Mouse (Mus musculus): ENCODE data around the gene Cdk15. TPM values are rescaled to one million over a fixed set of nuclear protein-coding genes. Genes with fewer than 3 reads are reported as not detected.

Cdk15 gene
- polyA plus RNA-seq, 2 experiments from 2014 or later = not detected

DNA sequence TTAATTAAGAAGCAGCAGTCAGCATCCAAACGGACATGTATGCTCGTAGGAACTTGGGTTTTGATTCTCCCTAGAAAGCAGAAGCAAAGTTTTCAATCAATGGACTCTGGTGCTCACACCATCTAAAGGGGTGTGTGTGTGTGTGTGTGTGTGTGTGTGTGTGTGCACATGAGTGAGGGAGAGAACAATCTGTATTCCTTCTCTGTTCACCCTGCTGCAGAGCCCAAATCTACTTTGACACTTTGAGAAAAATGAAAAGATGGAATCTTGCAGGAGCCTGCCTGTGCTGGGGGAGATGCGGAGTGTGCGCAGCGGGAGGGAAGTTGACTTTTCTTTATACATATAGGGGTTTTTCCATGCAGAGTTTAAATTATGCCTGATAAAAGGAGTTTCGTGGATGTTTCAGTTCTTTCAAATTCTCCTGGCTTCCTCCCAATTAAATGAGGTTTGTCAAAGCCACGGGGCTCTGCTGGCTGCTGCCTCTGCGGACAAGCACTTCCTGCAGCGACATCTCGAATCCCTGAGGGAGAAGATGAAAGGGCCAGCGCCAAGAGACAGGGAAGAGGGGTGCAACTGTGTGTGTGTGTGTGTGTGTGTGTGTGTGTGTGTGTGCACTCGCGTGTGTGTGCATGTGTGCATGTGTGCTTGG is 76.2 kb downstream of the Cdk15 start:
- no peak for ATAC-seq

DNA sequence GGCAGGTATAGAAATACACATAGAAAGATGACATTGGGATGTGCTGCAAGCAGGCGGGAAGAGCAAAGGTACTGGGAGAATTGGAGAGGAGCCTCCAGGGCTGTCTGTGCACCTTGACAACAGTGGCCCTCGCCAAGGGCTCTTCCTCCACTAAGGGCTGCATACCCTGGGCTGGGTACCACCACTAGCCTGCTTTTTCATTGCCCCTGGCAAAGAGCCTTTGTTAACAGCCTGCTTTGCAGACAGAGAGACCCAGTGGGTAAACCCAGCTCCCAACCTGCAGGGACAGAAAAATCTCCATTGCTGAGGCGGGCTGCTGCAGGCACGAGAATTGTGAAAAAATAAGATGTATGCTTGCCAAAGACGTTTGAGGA is 76.7 kb downstream of the Cdk15 start:
- ATAC-seq = no peak

DNA sequence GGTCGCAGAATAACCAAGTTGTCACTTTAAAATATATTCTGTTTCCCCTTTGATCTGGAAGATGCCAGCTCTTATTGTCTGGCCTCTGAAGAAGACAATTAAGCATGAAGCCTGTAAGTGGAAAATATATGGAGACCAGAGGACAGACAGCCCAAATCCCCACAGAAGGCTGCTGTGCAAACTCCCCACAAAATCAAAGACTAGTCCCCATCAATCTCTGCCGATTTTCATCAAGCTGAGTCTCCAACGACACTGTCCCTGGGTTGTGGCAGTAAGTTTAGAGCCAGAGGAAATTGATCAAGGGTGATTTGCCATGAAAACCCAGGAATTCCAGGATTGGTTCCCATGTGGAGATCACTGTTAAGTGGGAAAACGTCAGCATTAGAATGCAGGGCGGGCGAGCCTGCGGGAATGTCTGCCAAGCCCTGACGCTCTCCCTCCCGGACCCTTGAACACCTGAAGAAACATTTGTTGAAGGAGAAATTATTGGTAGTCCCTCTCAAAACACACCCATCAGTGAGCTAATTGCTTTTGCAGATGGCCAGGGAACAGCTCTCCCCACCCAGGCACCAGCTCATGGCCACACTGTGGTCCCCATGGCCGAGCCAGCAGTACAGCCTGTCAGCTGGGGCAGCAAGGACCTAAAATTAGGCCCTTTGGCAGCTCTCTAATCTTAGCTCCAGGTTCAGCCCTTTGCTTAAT is 77.3 kb downstream of the Cdk15 start:
- ATAC-seq = no peak

DNA sequence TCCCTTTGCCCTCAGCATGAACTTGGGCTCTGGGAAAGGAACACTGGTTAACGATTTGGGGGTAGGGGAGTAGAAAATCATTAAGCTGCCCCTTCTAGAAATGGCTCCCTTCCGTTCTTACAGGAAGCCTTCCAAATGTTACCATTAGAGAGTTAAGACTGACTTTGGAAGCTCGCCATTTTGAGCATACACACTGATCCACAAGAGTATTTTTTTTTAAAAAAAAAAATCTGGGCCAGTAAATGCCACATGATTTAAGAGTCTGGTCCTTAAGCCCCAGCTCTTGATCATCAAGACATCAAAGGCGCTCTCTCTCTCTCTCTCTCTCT is 77.8 kb downstream of the Cdk15 start:
- ATAC-seq = no peak

DNA sequence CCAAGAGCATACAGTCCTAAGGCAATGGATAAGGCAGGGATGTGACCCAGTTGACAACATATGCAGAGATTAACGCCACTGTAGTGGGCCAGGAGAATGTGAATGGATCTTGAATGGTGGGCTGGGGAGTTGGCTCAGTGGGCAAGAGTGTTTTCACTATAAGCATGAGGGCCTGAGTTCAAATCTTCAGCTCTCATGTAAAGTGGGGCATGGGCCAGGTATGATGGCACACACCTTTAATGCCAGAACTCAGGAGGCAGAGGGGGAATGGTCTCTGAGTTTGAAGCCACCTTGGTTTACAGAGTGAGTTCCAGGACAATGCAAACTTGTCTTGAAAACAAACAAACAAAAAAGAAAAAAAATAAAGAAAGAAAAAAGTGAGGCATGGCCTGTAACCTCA is 79.5 kb downstream of the Cdk15 start:
- no peak for ATAC-seq

DNA sequence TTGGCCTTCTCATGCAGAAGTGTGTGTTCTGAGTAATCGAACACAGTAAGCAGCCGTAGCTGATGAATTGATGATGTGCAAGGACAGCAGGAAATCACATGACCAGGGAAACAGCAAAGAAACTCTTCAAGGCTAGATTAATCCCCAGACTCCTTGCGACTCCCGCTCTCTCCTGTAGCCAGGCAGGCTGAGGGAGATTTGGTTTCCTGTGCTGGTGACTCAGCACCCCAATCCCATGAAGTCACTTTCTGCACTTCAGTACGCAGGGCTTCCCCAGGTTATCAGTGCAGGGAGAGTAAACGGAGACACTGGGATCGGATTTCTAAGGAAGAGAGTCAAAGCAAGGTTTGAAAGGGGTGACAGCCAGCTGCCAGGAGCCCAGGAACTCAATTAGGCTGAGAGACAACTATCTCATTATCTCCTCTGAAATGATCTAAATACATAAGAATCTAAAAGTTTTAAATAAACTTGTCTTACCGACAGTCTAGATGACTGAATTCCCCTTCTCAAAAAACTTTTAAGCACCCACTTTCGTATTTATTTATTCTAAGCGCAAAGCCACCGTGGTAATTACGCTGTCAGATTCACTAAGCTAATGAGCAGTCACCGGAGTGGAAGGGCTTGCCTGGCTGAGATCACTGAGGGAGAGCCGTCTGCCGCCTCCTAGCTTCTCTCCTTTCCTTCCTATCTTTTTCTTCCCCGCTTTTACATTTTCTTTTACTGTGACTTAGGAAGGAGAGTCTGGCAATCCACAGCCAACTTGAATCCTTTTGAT is 84.3 kb downstream of the Cdk15 start:
- ATAC-seq = no peak

DNA sequence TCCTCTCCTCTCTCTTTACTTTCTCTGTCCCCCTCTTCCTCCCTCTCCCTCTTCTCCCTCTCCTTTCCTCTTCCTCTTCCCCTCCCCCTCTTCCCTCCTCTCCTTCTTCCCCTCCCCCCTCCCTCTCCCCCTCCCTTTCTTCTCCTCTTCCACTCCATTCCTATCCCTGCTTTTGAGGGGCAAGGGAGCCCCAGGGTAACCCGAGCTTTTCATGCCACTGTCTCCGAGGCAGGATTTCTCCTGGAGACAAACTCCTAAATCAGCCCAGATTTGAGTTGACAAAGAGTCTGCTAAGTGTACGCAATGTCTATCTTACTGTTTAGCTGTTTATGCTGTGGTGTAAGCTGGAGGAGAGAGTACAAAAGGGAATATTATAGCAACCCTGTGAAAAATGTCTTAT is 85.0 kb downstream of the Cdk15 start:
- no peak for ATAC-seq

DNA sequence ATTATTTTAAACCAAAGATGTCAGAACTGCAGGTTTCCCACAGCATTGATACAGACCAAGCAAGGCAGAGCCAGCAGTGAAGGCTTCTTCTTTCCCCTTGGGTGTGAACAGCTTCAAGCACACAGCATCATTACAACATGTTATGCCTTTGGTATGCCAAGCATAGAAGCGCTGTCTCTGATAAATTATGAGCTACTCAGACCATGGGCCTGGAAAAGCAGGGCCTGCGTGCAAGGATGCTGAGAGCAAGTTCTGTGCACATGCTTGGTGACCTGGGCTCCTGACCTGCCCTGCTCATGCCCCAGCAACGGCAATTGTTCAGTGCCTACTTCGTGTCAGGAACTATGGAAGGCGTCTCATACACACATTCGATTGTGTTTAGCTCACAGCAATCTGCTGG is 85.4 kb downstream of the Cdk15 start:
- ATAC-seq = no peak

DNA sequence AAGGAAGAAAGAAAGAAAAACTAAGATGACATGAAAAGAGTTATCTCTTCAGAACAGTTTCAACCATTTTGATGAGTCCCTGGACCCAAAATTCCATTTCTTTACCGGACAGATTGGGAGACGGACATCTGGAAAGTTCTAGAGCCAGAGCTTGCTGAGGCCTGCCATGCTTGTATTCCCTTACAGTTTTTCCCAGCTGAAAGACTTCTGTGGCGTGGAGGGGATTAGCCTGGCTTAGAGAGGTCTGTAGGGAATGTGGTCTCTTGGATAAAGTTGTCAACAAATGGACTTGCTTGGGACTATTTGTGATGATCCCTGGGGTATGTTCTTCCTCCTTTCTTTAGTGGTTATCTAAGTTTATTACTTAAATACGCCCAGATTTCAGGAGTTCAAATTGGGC is 96.0 kb downstream of the Cdk15 start:
- no peak for ATAC-seq

DNA sequence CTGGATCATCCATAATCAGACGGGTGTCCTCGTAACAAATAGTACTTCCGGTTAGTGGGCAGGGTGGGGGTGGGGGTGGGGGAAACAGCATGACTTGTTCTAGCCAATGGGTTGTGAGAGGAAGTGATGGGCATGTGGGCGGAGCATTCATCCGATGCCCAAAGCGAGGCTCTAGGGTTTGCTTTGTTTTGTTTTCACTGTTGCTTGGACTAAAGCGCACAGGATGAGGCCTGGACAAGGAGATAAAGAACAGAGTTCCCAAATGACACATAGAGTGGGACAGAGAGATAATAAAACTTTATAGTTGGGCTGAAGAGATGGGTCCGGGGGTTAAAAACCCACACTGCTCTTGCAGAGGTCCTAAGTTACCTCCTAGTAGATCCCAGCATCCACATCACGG is 98.7 kb downstream of the Cdk15 start:
- no peak for ATAC-seq

DNA sequence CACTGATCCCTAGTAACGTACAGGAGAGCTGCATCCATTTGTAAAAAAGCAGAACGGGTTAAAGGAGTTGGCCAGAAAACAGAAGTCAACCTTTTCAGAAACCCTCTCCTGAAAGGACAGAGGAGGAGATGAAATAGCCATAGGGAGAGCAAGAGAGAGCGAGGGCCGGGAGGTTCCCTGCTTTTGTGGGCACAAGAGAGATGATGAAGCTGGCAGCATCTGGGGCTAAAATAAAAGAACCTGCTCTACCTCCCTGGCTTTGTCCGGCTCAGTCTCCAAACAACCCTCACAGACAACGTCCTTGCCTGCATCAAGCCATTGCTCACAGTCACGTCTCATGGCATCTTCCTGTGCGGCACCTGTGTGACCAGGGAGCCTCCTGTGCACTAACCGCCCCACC is 102.4 kb downstream of the Cdk15 start:
- no peak for ATAC-seq

DNA sequence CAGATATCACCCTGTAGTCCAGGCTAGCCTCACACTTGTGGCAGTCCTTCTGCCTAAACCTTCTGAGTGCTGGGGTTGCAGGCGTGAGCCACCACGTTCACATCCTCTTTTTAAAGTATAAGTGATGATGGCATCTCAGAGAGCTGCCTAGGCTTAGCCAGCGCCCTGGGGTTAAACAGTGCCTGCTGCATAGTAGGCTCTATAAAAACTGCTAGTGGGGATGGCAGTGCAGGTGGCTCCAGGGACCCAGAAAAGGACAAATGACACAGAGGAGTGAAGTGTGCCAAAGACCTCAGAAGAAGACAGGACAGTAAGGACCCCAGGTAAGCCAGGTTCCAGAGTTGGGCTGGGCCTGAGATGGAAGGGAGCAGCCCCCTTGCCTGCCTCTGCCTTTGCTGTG is 104.1 kb downstream of the Cdk15 start:
- no peak for ATAC-seq

DNA sequence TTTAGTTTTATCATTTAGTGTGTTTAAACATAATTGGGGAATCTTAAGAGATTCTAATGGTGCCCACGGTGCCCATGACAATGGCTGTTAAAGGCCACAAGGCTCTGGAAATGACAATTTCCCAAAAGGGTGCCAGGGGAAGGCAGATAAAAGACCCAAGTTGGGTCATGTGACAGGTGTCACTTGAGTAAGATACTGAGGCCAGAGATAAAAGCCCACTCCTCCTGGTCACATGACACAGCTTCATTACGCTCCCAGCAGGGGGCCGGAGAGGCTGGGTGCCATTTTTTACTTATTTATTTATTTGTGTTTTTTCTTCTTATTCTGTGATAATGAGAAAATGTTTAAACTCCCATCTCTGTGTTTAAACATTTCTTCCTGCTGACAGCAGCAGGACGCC is 104.8 kb downstream of the Cdk15 start:
- no peak for ATAC-seq

DNA sequence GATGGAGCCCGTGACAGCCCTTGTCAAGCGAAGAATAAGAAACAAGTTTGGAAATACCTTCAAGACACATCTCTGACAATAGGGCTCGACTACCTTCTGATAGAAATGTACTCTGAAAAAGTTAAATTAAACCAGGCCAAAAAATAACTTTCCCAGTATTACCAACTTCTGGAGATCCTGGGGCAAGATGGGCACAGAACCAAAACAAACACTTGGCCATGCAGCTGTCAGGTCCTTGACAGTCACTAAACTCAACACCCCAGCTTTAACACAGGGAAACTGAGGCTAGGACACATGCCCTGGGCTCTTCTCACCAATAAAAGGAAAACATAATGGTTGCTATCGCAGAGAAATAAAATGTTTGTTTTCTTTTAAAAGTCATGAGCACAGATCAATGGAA is 105.3 kb downstream of the Cdk15 start:
- no peak for ATAC-seq

DNA sequence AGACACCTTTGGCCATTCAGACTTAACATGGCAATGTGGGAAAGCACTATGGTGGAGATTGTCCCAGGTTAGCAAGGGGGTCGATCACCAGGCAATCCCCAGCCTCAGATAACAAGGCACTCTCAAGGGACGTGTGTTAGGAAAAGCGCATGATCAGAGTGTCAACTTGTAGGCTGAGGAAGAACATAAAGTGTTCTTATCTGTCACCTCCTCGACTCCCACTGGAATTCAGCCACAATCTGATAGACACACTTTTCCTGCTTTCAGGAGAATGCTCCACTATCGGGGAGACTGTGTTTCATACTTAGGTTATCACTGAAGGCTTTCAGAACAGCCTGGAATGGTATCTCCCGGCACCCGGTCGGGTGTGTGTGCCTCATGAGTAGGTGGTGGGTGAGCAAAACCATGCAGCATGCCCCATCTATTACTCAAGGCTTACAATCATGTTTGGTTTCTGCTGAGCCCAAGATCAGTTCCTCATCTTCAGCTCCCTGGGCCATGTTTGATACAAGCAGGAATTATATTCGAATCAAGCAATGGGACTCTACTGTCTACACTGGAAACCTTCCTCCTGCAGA is 107.8 kb downstream of the Cdk15 start:
- no peak for ATAC-seq

DNA sequence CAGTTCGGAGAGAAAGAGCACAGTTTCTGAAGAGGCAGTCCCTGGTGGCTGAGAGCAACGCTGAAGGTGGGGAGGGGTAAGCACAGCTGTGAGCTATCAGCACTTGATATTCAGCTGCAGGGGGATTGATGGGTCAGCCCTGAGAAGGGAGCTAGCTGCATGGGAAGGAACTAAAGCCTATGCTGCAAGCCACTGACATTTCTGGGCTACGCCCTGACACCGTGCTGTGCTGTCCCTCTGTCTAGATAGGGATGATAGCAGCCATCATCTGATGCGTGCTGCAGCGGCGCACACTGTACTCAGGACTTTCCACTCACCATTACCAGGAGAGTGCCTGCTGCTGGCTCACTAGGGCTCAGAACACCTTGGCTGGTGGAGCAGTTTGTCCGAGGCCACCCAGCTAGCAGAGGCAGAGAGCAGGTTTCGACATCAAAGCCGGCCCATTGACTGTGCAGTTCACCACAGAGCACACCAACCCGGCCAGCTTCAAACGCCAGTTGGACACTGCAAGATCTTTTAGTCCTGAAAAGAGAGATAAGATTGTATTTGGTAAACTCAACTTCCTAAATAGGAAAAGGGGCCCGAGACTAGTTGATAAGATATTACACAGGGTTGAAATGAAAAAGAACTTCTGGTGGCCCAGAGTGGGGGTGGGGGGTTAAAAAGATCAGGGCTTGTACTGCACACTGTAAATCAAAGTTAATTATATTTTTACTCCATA is 111.4 kb downstream of the Cdk15 start:
- no peak for ATAC-seq

DNA sequence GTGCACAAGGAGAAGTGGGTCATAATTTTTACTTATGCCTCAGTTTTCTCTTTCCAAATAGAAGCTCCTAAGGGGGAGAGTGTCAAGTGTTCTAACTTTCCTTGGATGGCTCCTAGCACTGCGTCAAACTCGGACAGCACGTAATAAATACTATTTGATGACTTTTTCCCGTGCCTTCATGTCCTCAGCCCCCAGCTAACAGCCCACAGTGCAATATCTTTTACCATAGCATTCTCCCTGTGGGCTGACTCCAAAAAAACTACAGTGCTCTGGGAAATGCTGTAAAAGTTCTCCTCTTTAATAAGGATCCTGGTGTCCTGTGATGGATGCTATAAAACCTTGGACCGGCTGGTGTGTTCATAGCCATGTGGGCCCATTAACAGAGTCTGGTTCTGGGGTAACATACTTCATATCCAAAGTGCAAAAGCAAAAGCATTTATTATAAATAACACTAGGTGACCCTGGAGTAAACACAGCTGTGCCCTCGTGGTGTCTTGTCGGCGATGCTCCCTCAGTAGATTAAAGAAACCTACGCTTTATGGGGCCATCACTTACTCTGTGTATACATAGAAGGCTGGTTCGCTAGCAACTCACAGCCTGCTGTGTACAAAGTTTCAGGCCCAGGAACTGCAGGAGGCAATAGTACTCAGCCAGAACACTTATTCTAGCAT is 112.1 kb downstream of the Cdk15 start:
- no peak for ATAC-seq

DNA sequence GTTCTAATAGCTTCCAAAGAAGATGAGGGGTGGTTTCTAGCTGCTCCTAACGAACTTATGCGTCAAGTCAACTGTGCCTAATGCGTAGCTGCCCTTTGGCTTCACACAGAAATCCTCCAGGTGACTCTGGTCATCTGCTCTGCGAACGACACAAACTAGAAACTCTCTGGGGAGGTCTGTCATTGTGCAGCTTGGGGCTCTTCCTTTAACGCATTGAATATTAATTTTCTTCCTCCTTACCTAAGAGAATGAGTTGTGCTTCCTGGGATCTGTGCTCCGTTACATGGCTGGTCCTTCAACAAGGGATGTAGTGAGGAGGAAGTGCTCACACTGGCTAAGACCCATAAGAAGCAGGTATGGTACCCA is 112.6 kb downstream of the Cdk15 start:
- ATAC-seq = no peak

DNA sequence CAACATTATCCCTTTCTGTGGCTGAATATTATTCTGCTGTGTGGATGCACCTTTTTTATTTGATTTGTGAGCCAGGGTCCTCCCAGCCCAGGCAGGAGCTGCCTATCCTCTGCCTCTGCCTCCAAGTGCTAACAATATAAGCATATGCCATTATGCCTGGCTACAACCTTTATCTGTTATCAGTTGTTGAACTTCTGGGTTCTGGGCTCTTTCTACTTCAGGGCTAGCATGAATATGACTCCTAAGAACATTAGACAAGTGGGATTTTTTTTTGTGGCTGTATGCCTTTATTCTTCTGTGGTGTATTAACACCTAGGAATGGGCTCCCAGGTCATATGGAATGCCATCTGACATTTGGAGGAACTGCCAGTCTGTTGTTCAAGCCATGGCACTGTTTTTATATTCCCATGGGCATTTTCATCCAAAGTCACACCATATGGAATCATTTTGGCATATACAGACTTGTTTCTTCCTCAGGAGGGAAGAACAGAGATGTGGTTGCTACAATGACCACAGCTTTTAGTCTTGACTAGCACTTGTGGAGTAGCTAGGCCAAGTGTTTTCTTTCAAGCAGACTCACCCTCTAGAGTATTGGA is 113.7 kb downstream of the Cdk15 start:
- no peak for ATAC-seq

DNA sequence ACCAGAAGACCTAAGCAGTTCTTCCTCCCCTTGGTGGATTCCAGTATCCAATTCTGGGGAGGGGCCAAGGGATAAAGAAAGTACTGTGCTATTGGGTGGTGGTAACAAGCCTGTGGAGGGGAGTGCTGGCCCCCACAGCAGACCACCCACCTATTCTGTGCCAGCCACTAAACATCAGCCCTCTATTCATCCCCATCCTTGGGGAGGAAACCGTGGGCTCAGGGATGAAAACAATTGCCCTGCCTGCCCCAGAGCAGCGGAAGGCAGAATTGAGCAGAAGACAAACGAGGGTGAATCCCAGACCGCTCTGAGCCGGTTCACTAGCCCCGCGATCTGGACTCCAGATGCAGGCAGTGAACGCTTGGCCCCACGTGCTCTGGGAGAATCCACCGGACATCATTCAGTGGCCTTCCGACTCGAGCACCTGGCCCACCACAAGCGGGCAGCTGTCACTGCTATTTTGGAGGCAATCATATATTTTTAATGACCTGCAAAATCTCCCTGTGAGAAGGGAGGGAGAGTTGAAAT is 119.4 kb downstream of the Cdk15 start:
- ATAC-seq = no peak

DNA sequence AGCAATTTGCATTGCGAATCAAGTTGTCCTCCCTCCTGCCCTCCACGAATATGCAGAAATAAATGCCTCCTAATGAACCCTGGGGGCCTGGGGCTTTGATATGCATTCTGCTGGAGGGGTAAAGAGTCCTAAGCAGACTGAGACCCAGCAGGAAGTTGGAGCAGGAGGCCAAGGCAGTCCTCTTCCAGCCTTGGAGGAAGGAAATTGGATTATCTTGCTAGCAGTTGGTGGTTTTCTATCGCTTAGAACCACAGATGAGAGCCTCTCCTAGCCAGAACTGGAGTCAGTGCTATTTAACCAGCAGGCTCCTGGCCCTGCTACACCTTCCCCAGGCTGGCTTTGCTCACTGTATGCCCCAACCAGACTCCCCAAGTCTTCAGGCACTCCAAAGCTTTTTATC is 119.9 kb downstream of the Cdk15 start:
- no peak for ATAC-seq

DNA sequence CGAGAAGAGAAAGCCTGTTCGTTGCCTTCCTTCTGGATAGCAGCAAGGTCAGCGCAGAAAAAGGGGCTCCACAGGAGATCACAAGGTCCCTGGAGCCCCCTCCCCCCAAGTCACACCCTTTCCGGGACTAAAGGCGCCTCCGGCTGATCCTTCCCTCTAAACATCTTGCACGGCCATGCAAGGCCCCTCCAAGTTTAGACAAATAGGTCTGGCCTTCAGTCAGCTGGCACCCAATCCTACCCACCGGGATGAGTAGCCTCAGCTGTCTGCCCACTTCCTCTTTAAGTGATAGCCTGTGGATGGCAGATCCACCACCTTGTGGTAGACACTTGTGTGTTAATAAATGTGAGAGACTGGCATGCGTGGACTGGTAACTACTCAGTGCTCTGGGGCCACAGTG is 120.6 kb downstream of the Cdk15 start:
- no peak for ATAC-seq
